Mouse (Mus musculus) spleen, adult 2 months (tissue): Measurements from ENCODE around the gene Eif4g3. TPM values are rescaled to one million over a fixed set of nuclear protein-coding genes. Genes with fewer than 3 reads are reported as not detected.

Source experiments
- DNase-seq, 2 experiments: peaks; one replicate each; pipeline versions ENCODE4 v3.0.0 to v3.0.0-alpha.2; 2012 to 2021; ENCODE audit warnings: low spot score in 2 of 2, low read depth in 1 of 2
- H3K27ac ChIP-seq: fragments of 200-500 bp; 2 replicates; pipeline ENCODE4 v1.5.1; 2012; ENCODE audit warnings: low read length, inconsistent platforms; ENCODE audit not compliant: insufficient read depth
- H3K27me3 ChIP-seq: fragments of 200-500 bp; 2 replicates; pipeline ENCODE4 v1.6.1; 2012; ENCODE audit warnings: mild to moderate bottlenecking, moderate library complexity, low read length, inconsistent platforms; ENCODE audit not compliant: control insufficient read depth, insufficient read depth
- H3K36me3 ChIP-seq: fragments of 200-500 bp; 2 replicates; pipeline ENCODE4 v1.6.1; 2012; ENCODE audit warnings: mild to moderate bottlenecking, low read length, inconsistent platforms; ENCODE audit not compliant: control insufficient read depth, insufficient read depth
- H3K4me1 ChIP-seq: fragments of 200-500 bp; 2 replicates; pipeline ENCODE4 v1.6.1; 2011; ENCODE audit warnings: inconsistent platforms; ENCODE audit not compliant: control insufficient read depth, insufficient read depth, insufficient read length
- H3K4me3 ChIP-seq: fragments of 200-500 bp; 2 replicates; pipeline ENCODE4 v1.5.1; 2011; ENCODE audit warnings: mild to moderate bottlenecking, inconsistent platforms; ENCODE audit not compliant: insufficient read depth, insufficient read length; ENCODE audit errors: extremely low read depth
- CTCF ChIP-seq: fragments of 200-500 bp; IDR thresholded peaks from 2 replicates; pipeline ENCODE4 v1.5.1; 2011; ENCODE audit warnings: mild to moderate bottlenecking, inconsistent platforms; ENCODE audit not compliant: insufficient read depth, insufficient read length, insufficient replicate concordance; ENCODE audit errors: extremely low read depth
- POLR2A ChIP-seq: fragments of 200-500 bp; IDR thresholded peaks from 2 replicates; pipeline ENCODE4 v1.6.1; 2011; ENCODE audit warnings: low read depth, low read length, inconsistent platforms
- WGBS: fragments of 180-500 bp; shearing (Covaris S2); methylation state at CpG from one replicate; pipeline ENCODE4 v1.1.7; 2018; 5-methylcytosine and 5-hydroxymethylcytosine counted together
- polyA plus RNA-seq: library from polyadenylated mRNA; depleted of rRNA; stranded (reverse); fragments of >200 nt; gene quantifications from 2 replicates; pipeline ENCODE4 v1.2.3, GENCODE M21; 2012

Gene Eif4g3
- polyA plus RNA-seq, 1 experiment: 48.9 TPM

DNA sequence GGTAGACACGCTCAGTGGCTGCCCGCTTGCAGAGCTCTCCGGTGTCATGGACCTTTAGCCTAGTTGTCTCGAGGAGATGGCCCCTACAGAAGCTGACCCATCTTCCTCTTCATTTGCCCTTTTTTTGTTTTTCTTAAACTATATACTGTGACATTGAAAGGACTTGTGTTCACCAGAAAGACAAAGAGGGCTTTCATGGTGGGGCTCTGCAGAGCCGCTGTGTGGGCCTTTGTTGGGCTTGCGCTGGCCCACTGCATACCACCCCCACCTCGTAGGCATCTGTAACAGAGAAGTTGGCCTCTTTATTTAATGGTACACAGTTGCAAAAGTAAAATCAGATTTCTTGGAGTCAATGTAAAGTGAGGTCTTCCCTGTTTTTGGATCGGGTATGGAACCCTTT, 44.3 kb downstream of the Eif4g3 start:
- TF ChIP-seq POLR2A (no peak), CTCF (no peak)
- peaks cover 4% of the 10 kb centered on the region; the same call in 1 of the 2 replicates for H3K36me3 ChIP-seq
- DNase-seq: no peak
- H3K27me3 ChIP-seq: no peaks in the 10 kb centered on the region
- 92% methylated on average over 8 of the region's 8 CpGs for WGBS
- no peak overlapping the region for H3K27ac ChIP-seq
- no peak overlapping the region for H3K4me3 ChIP-seq
- H3K4me1 ChIP-seq: no peaks in the 10 kb centered on the region; the same call in 1 of the 2 replicates

GRCm38 (mm10) chr4:138037896-138038295, 45.1 kb downstream of the Eif4g3 start:
- no peak overlapping the region for H3K4me3 ChIP-seq
- 85% methylated on average over 1 of the region's 1 CpGs for WGBS
- DNase-seq: no peak
- peaks cover 6% of the 10 kb centered on the region; the same call in 1 of the 2 replicates for H3K36me3 ChIP-seq
- H3K27ac ChIP-seq: no peak overlapping the region
- H3K4me1 ChIP-seq: no peaks in the 10 kb centered on the region; the same call in 1 of the 2 replicates
- H3K27me3 ChIP-seq: no peaks in the 10 kb centered on the region
- TF ChIP-seq CTCF (no peak), POLR2A (no peak)

GRCm38 (mm10) chr4:138038365-138039274, 45.8 kb downstream of the Eif4g3 start:
- Histone ChIP-seq H3K36me3 (peaks cover 6% of the 10 kb centered on the region; the same call in 1 of the 2 replicates), H3K4me1 (no peaks in the 10 kb centered on the region), H3K4me3 (no peak overlapping the region), H3K27ac (no peak overlapping the region), H3K27me3 (no peaks in the 10 kb centered on the region)
- 87% methylated on average over 13 of the region's 13 CpGs for WGBS
- DNase-seq: no peak
- no peak for TF ChIP-seq CTCF
- TF ChIP-seq POLR2A: no peak

DNA sequence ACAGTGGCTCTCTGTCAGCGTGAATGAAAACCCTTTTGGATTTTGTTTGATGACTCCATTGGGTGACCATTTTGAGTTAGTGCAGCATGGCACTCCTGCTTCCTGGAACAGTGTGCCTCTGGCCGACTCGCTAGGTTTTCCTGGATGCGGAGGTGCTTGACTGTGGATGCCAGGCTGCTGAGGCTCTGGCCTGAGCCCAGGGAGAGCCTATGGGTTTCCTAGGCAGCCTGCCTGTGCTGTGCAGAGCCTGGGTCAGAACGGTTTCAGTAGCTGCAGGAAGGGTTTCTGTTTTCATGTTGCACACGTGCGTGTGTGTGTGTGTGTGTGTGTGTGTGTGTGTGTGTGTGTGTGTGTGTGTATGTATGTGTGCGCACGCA, 46.4 kb downstream of the Eif4g3 start:
- TF ChIP-seq POLR2A (no peak), CTCF (no peak)
- 91% methylated on average over 9 of the region's 9 CpGs for WGBS
- Histone ChIP-seq H3K4me3 (no peak overlapping the region), H3K27ac (no peak overlapping the region), H3K36me3 (peaks cover 6% of the 10 kb centered on the region; the same call in 1 of the 2 replicates), H3K4me1 (no peaks in the 10 kb centered on the region), H3K27me3 (no peaks in the 10 kb centered on the region)
- no peak for DNase-seq

GRCm38 (mm10) chr4:138040589-138040988, 47.8 kb downstream of the Eif4g3 start:
- 93% methylated on average over 3 of the region's 3 CpGs for WGBS
- TF ChIP-seq POLR2A: no peak
- TF ChIP-seq CTCF: no peak
- H3K27ac ChIP-seq: no peak overlapping the region
- H3K4me3 ChIP-seq: no peak overlapping the region
- H3K36me3 ChIP-seq: peaks cover 10% of the 10 kb centered on the region; the same call in 1 of the 2 replicates
- H3K4me1 ChIP-seq: no peaks in the 10 kb centered on the region
- H3K27me3 ChIP-seq: no peaks in the 10 kb centered on the region
- no peak for DNase-seq

GRCm38 (mm10) chr4:138041566-138042256, 48.9 kb downstream of the Eif4g3 start:
- no peak for DNase-seq
- H3K27ac ChIP-seq: no peak overlapping the region
- TF ChIP-seq CTCF: no peak
- TF ChIP-seq POLR2A: no peak
- WGBS: 74% methylated on average over 12 of the region's 12 CpGs
- no peaks in the 10 kb centered on the region for H3K27me3 ChIP-seq
- peaks cover 14% of the 10 kb centered on the region for H3K36me3 ChIP-seq
- H3K4me1 ChIP-seq: no peaks in the 10 kb centered on the region
- H3K4me3 ChIP-seq: no peak overlapping the region
